Mouse (Mus musculus) neural tube, embryonic 11.5 days (tissue): ENCODE results near the gene 1700003H04Rik. TPM values are rescaled to one million over a fixed set of nuclear protein-coding genes. Genes with fewer than 3 reads are reported as not detected.

Source experiments
- ATAC-seq: fragments of 200-750 bp; cut with Nextera tagmentation; 2 replicates; pipeline ENCODE4 v1.8.0; 2017; ENCODE audit warnings: moderate number of reproducible peaks, mild to moderate bottlenecking, moderate TSS enrichment, moderate library complexity; ENCODE audit not compliant: insufficient read depth, low FRiP score, low TSS enrichment
- DNase-seq: peaks from one replicate; pipeline ENCODE4 v3.0.0-alpha.2; 2015; ENCODE audit warnings: low spot score
- H3K27ac ChIP-seq: fragments of 300-500 bp; sonication (generic); 2 replicates; pipeline ENCODE4 v1.5.1; 2014; ENCODE audit warnings: low read depth, mild to moderate bottlenecking, low read length
- H3K27me3 ChIP-seq: fragments of 300-500 bp; sonication (generic); 2 replicates; pipeline ENCODE4 v1.6.1; 2014; ENCODE audit warnings: mild to moderate bottlenecking, low read length, mixed read lengths; ENCODE audit not compliant: control insufficient read depth, insufficient read depth
- H3K36me3 ChIP-seq: fragments of 300-500 bp; sonication (generic); 2 replicates; pipeline ENCODE4 v1.6.1; 2014; ENCODE audit warnings: mild to moderate bottlenecking, low read length, moderate library complexity, mixed read lengths; ENCODE audit not compliant: control insufficient read depth, insufficient read depth
- H3K4me1 ChIP-seq: fragments of 300-500 bp; sonication (generic); 2 replicates; pipeline ENCODE4 v1.6.1; 2014; ENCODE audit warnings: low read length, mixed read lengths; ENCODE audit not compliant: control insufficient read depth, insufficient read depth
- H3K4me2 ChIP-seq: fragments of 300-500 bp; sonication (generic); 2 replicates; pipeline ENCODE4 v1.6.1; 2014; ENCODE audit warnings: low read depth, mild to moderate bottlenecking, moderate library complexity
- H3K4me3 ChIP-seq: fragments of 300-500 bp; sonication (generic); 2 replicates; pipeline ENCODE4 v1.5.1; 2014; ENCODE audit warnings: low read depth, low read length
- H3K9ac ChIP-seq: fragments of 300-500 bp; sonication (generic); 2 replicates; pipeline ENCODE4 v1.6.1; 2014; ENCODE audit warnings: mild to moderate bottlenecking, low read length
- H3K9me3 ChIP-seq: fragments of 300-500 bp; sonication (generic); 2 replicates; pipeline ENCODE4 v1.6.1; 2016; ENCODE audit warnings: low read length; ENCODE audit not compliant: control insufficient read depth
- WGBS: fragments of 180-500 bp; shearing (Covaris S2); extraction: QIAGEN DNeasy Blood & Tissue Kit; methylation state at CpG from one replicate; pipeline ENCODE4 v1.1.7; 2014; 5-methylcytosine and 5-hydroxymethylcytosine counted together
- polyA plus RNA-seq: library from polyadenylated mRNA; unstranded; fragments of >200 nt; fragmentation: Nextera tagmentation; extraction: Ambion mirVana; gene quantifications from 2 replicates; pipeline ENCODE4 v1.2.1, GENCODE M21; 2014

Gene 1700003H04Rik
- polyA plus RNA-seq = not detected in 2 replicates

DNA sequence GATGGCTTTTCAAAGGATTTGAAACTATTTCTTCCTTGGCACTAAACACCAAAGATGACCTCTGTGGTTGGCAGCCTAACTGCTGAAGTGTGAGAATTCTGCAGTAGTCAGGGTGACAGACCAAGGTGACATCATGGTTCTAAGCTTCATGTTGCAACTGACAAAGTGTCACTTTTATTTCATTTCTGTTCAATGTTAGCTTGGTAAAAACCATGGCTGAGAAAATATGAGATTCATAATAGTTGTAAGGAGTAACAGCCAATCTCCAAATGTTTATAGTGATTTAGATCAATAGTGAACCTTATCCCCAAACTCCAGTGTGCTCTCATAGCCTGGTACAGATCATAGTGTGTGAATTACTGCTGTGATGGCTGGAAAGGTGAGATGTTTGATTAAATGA lies at the start of gene 1700003H04Rik:
1700003H04Rik (minus strand) TSS at position 101 of the 400 bp plus-strand sequence.
- no peak within 1 kb of the TSS for H3K4me3 ChIP-seq
- no peak within 1 kb of the TSS for H3K9ac ChIP-seq
- no peaks in the 10 kb centered on the region for H3K36me3 ChIP-seq
- H3K4me1 ChIP-seq = no peaks in the 10 kb centered on the region
- H3K4me2 ChIP-seq = no peak within 1 kb of the TSS
- H3K27ac ChIP-seq = no peak within 1 kb of the TSS
- ATAC-seq (no peak), DNase-seq (no peak)
- no peaks in the 10 kb centered on the region for H3K27me3 ChIP-seq
- no peaks in the 10 kb centered on the region for H3K9me3 ChIP-seq

DNA sequence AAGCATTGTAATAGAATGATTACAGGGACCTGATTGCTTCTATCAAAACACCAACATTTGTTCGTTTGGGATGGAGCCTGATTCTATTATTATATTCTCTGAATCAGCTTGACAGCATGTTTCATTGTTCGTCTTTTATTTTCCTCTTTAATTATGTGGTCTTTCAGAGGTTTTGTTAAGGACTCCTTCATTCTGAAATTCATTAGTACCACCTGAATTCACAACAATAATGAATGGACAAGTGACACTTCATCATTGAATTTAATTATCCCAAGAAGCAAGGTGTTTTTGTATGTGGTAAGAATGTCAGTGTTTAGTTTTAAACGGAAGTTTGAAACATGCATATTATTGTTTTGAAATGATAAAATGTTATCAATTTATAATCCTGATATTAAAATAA lies 42.1 kb upstream of the 1700003H04Rik start:
- Histone ChIP-seq H3K4me3 (no peak overlapping the region), H3K27me3 (no peaks in the 10 kb centered on the region), H3K36me3 (no peaks in the 10 kb centered on the region), H3K9me3 (no peaks in the 10 kb centered on the region), H3K4me2 (no peak overlapping the region), H3K27ac (no peak overlapping the region), H3K9ac (no peak overlapping the region), H3K4me1 (no peaks in the 10 kb centered on the region)
- no peak for ATAC-seq
- WGBS = 42% methylated on average over 3 of the region's 3 CpGs
- no peak for DNase-seq

DNA sequence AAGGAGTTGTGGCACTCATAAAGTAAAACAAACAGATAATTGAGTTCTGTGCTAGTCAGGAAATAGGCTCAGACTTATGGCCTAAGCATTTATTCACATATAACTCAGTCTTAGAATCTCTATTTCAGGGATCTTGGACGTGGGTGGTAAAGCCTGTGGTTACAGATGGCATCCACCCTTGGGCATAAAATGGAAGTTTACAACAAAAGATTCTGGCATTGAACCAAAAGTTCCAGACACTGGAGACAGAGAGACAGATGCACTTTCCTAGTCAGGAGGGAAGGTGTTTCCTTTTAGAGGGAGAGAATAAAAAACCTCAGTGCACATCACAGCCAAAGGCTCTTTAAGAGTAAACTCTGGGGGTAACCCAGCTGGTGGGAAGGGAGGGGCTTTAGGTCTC lies 32.4 kb upstream of the 1700003H04Rik start:
- H3K27me3 ChIP-seq = no peaks in the 10 kb centered on the region
- no peak overlapping the region for H3K4me3 ChIP-seq
- no peaks in the 10 kb centered on the region for H3K36me3 ChIP-seq
- 72% methylated on average over 1 of the region's 1 CpGs for WGBS
- DNase-seq (no peak), ATAC-seq (no peak)
- no peak overlapping the region for H3K4me2 ChIP-seq
- H3K4me1 ChIP-seq = no peaks in the 10 kb centered on the region
- no peak overlapping the region for H3K27ac ChIP-seq
- H3K9me3 ChIP-seq = no peaks in the 10 kb centered on the region
- no peak overlapping the region for H3K9ac ChIP-seq

DNA sequence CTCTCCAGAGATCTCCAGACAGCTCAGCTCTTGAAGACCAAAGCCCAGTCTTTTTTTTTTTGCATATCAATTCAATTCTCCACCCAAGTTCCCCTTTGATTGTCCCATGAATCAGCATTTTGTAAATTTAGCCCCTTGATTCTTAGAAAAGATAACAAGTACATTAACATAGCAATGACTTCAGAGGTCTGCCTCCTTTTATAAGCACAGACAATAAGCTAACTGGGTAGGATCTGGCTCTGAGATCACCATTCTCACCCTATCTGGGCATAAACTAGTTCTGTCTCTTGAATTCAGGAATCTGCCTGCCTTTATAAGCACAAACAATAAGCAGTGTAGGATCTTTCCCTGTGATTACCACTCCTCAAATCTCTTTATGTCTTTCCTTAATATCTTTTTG lies 29.1 kb upstream of the 1700003H04Rik start:
- no peak for DNase-seq
- no peaks in the 10 kb centered on the region for H3K4me1 ChIP-seq
- ATAC-seq = no peak

DNA sequence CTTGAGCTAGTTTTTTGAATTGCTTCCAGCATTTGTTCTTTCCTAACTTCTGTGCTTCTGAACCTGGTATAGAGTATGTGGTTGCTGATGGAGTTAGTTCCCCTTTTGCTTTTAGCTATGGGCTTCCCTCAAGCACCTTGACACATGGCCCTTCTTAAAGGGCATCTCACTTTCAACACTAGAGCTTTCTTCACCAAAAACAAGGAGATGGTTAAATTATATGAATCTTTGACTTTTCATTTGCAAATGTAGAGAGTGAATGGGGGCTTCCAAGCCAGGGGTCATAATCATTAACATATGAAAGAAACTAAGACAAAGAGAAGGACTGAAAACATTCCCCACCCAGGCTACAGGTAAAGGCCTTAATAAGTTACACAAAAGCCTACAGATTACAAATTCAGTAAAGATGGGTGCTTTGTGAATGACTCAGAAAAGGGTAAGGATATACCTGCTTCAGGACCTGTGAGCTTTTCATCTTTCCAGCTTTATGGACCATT lies 25.2 kb upstream of the 1700003H04Rik start:
- Histone ChIP-seq H3K27ac (no peak overlapping the region), H3K4me1 (no peaks in the 10 kb centered on the region), H3K4me3 (no peak overlapping the region), H3K27me3 (no peaks in the 10 kb centered on the region), H3K9ac (no peak overlapping the region), H3K36me3 (no peaks in the 10 kb centered on the region), H3K4me2 (no peak overlapping the region), H3K9me3 (no peaks in the 10 kb centered on the region)
- ATAC-seq (no peak), DNase-seq (no peak)

More for the DNA sequence above, 29.1 kb upstream of the 1700003H04Rik start:
- Histone ChIP-seq H3K27ac (no peak overlapping the region), H3K4me2 (no peak overlapping the region), H3K4me3 (no peak overlapping the region), H3K9me3 (no peaks in the 10 kb centered on the region), H3K36me3 (no peaks in the 10 kb centered on the region), H3K9ac (no peak overlapping the region), H3K27me3 (no peaks in the 10 kb centered on the region)

DNA sequence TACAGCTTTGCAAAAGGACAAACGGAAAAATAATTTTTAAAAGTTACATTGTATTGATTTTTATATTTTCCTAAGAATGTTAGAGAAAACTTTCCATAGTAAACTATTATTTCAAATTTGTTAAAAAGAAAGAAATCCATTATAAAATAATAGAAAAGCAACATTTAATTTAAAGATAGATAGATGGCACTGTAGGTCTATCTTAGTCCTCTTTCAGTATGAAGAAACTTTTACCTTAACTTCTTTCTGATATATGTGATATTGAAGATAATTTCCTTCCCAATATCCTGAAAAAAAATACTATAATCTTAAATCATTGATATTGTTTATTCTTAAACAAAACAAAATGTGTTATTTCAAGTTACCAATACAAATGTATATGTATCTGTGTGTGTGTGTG lies 24.6 kb upstream of the 1700003H04Rik start:
- Histone ChIP-seq H3K9ac (no peak overlapping the region), H3K36me3 (no peaks in the 10 kb centered on the region), H3K4me2 (no peak overlapping the region), H3K27me3 (no peaks in the 10 kb centered on the region), H3K4me1 (no peaks in the 10 kb centered on the region), H3K4me3 (no peak overlapping the region), H3K9me3 (no peaks in the 10 kb centered on the region), H3K27ac (no peak overlapping the region)
- ATAC-seq (no peak), DNase-seq (no peak)
- 80% methylated on average over 1 of the region's 1 CpGs for WGBS

DNA sequence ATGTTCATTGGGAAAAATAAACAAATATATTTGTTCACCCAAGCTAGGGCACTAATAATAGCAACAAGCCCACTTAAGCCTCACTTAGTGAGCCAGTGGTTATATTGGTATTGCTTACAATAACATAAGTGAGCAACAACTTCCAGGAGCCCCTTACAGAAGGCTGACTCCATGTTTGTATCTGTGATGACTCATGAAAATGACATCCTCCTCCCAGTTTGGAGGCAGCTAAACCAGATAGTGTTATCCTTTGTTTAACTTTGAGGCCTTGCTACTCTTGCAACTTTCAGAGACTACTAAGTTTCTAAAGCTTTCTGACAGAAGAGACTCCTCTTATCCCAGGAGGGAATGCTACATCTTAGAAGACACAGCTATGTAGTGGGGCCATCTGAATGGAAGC lies 16.9 kb upstream of the 1700003H04Rik start:
- Histone ChIP-seq H3K27me3 (no peaks in the 10 kb centered on the region), H3K4me1 (no peaks in the 10 kb centered on the region), H3K36me3 (no peaks in the 10 kb centered on the region), H3K4me3 (no peak overlapping the region), H3K9me3 (no peaks in the 10 kb centered on the region), H3K9ac (no peak overlapping the region), H3K27ac (no peak overlapping the region), H3K4me2 (no peak overlapping the region)
- no peak; the same call in 1 of the 2 replicates for ATAC-seq
- DNase-seq = no peak

DNA sequence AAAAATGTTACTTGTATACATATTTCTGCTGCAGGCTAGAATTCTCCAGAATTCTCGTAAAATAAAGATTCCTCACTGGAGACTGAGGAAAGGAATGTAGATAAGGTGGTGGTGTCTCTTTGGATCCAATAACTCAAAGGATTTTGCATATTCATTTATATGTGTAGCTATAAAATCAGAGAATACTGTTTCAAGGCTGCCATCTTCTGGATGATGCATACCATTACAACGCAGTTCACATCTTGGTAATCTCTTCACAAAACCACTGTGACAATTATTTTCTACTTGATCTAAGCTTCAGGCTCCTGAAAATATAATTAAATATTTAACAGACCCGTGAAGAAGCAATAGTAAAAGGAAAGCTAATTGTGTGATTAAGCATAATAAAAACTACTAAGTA lies 6.6 kb upstream of the 1700003H04Rik start:
- 27% methylated on average over 3 of the region's 3 CpGs for WGBS
- no peak overlapping the region for H3K27ac ChIP-seq
- H3K9me3 ChIP-seq = no peaks in the 10 kb centered on the region
- no peaks in the 10 kb centered on the region for H3K4me1 ChIP-seq
- no peaks in the 10 kb centered on the region for H3K27me3 ChIP-seq
- H3K4me3 ChIP-seq = no peak overlapping the region
- H3K4me2 ChIP-seq = no peak overlapping the region
- H3K36me3 ChIP-seq = no peaks in the 10 kb centered on the region
- peak; percentile 14 for DNase-seq
- H3K9ac ChIP-seq = no peak overlapping the region
- no peak for ATAC-seq

DNA sequence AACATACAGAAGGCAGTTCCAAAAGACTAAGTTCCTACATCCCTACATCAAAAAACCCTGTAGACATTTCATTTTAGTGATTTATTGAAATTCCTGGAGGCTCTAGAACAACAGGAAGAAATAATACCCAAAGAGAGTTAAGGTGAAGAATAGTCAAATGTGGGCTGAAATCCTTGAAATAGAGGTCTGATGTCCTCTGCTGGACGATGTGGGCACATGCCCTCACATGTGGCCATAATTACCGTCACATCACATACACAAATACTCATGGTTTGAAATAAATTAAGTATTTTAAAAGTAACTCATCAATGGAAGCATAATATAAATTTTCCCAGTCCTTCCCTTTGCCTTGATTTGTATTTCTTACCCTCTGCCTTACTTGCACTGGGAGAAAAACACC lies 4.9 kb upstream of the 1700003H04Rik start:
- WGBS = 74% methylated on average over 2 of the region's 2 CpGs

More for the DNA sequence above, 4.9 kb upstream of the 1700003H04Rik start:
- no peaks in the 10 kb centered on the region for H3K9me3 ChIP-seq
- H3K4me2 ChIP-seq = no peak overlapping the region
- H3K27me3 ChIP-seq = no peaks in the 10 kb centered on the region
- no peak overlapping the region for H3K9ac ChIP-seq
- ATAC-seq = no peak
- no peak overlapping the region for H3K27ac ChIP-seq
- no peaks in the 10 kb centered on the region for H3K36me3 ChIP-seq
- no peaks in the 10 kb centered on the region for H3K4me1 ChIP-seq
- no peak overlapping the region for H3K4me3 ChIP-seq
- no peak for DNase-seq
